Mouse (Mus musculus): ENCODE measurements around the gene Timm17a.

DNA sequence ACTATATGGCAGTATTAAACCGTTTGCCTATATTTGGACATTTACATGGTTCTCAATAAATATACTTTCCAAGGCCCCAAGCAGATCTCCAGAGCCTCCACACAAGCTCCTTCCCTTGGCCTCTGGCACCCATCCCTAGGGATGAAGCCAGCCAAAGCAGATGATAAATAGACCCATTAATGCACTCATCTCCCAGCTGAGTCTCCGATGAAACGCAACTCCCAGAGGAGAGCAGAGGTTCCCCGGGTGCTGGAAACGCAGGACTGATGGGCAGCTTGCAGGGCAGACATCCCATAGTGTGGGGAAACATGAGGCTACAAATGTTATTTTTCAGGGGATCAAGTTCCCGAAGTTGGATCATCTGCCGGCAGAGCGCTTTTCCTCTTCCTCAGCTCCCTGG lies 28.4 kb upstream of the Timm17a start:
- no peak for TF ChIP-seq POLR2A (IDR thresholded peaks at IDR 0.05; ENCODE audit: insufficient read depth, low read length)
- TF ChIP-seq EP300 (IDR thresholded peaks at IDR 0.05; ENCODE audit: insufficient read depth, low read depth, low read length), result no peak
